Mouse (Mus musculus): ENCODE results near the gene Ankle1.

DNA sequence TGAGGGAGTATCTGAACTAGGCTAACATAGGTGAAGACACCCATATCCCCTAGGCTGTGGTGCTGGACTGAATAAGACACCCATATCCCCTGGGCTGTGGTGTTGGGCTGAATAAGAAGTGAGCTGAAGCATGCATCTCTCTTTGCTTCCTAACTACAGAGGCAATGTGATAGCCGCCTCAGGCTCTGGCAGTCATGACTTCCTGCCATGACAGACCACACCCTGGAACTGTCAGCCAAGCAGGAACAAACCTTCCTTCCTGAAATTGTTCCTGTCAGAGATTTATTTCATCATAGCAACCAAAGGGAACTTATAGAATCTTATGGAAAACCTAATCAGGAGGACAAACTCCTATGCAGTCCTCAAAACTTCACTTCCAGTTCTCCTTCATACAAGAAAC, 17.5 kb upstream of the Ankle1 start:
- TF ChIP-seq TAL1 (IDR thresholded peaks at IDR 0.05; ENCODE audit: low read length) (no peak), GATA1 (IDR thresholded peaks at IDR 0.05; ENCODE audit: low read length) (no peak)
